Mouse (Mus musculus) stomach, postnatal 0 days (tissue): ENCODE measurements at regions not wholly inside any gene's neighbourhood (a gene's known extent, or its start where the extent isn't known, plus 50 kb on each side); places are given as distances from the start of the nearest gene placed in this dataset.

ENCODE experiments used
- CTCF ChIP-seq: IDR thresholded peaks from 2 replicates; pipeline ENCODE4 v1.5.1; 2016; ENCODE audit warnings: antibody characterized with exemption, low read depth, mild to moderate bottlenecking, moderate library complexity
- EP300 ChIP-seq: optimal IDR thresholded peaks from 2 replicates; pipeline ENCODE3; 2016; ENCODE audit warnings: antibody characterized with exemption

DNA sequence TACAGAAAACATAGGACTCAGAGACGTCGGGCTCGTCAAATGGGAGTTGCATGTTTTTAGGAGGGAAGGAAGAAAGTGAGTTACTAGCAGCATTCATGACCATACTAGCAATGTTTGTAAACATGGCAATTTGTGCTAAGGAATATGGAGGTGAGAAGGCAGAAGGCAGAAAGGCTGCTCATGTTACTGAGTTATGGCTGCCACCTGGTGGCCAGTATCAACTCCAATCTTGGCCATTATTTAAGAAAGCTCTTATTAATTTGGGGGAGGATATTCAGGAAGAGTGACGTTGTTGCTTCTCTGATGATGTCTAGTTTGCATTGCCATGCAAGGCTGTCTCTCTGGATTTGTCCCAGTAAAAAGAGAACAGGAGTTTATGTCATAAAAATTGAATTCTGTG, 239.7 kb upstream of the P2ry1 start:
- TF ChIP-seq CTCF (peak; percentile 84), EP300 (no peak)
